Mouse (Mus musculus) olfactory bulb, adult 2 months (tissue): ENCODE results near the gene Cct8l1.

Experiments used
- CTCF ChIP-seq: fragments of 200-500 bp; IDR thresholded peaks from 2 replicates; pipeline ENCODE4 v1.5.1; 2012; ENCODE audit warnings: low read depth, mild to moderate bottlenecking, low read length, moderate library complexity; ENCODE audit not compliant: insufficient read depth
- POLR2A ChIP-seq: fragments of 200-500 bp; IDR thresholded peaks from 2 replicates; pipeline ENCODE4 v1.6.1; 2012; ENCODE audit warnings: mild to moderate bottlenecking, low read depth, low read length, moderate library complexity; ENCODE audit not compliant: insufficient read depth

GRCm38 (mm10) chr5:25546912-25547311 is 31.0 kb downstream of the Cct8l1 start:
- TF ChIP-seq POLR2A = no peak
- no peak for TF ChIP-seq CTCF
